Mouse (Mus musculus): Measurements from ENCODE around the gene Exoc2. TPM values are rescaled to one million over a fixed set of nuclear protein-coding genes. Genes with fewer than 3 reads are reported as not detected.
A peak's percentile ranks its signal among the peaks of the same experiment; 100 is the strongest.

Exoc2 gene
- polyA plus RNA-seq, 1 experiment from 2014 or later: 32.2 TPM

GRCm38 (mm10) chr13:30901387-30902041 lies 72.4 kb downstream of the Exoc2 start:
- no peaks in the 10 kb centered on the region for H3K27me3 ChIP-seq
- POLR2A ChIA-PET: no interaction called here
- in situ Hi-C loops (cut with MboI; ENCODE audit: low pct_unique_long_range_greater_than_20kb): no loop called here
- peak; percentile 33 for TF ChIP-seq CTCF (IDR thresholded peaks at IDR 0.05)
- no peak for ATAC-seq
- CTCF ChIA-PET: interaction anchor here (0.9 to 1.3 kb wide), 3 partner anchors 12 to 93 kb away, joined by 3 to 5 read pairs (median 3); no protein-coding TSS in a partner anchor
- no peak for DNase-seq (ENCODE audit: low read depth, low spot score)

- no peak for DNase-seq (ENCODE audit: low read depth, low spot score)
- TF ChIP-seq CTCF (IDR thresholded peaks at IDR 0.05): no peak
- ChIA-PET POLR2A (no interaction called here), CTCF (interaction anchor here (1.1 kb wide), 1 partner anchor 16 kb away, joined by 4 read pairs; no protein-coding TSS in a partner anchor)
- no peak for ATAC-seq
- in situ Hi-C loops (cut with MboI; ENCODE audit: low pct_unique_long_range_greater_than_20kb): loop anchor here (10.0 kb wide), 2 partner anchors 741 to 771 kb away; no protein-coding TSS in a partner anchor
- H3K27me3 ChIP-seq: no peaks in the 10 kb centered on the region
Observed at GRCm38 (mm10) chr13:30894015-30894634, 79.8 kb downstream of the Exoc2 start.

GRCm38 (mm10) chr13:30892315-30892714 lies 81.6 kb downstream of the Exoc2 start:
- ATAC-seq (no peak), DNase-seq (ENCODE audit: low read depth, low spot score) (no peak)
- in situ Hi-C loops (cut with MboI; ENCODE audit: low pct_unique_long_range_greater_than_20kb): loop anchor here (10.0 kb wide), 2 partner anchors 742 to 772 kb away; no protein-coding TSS in a partner anchor
- CTCF ChIA-PET: no interaction called here
- H3K27me3 ChIP-seq: no peaks in the 10 kb centered on the region
- POLR2A ChIA-PET: no interaction called here
- no peak for TF ChIP-seq CTCF (IDR thresholded peaks at IDR 0.05)

GRCm38 (mm10) chr13:30891223-30891622 lies 82.7 kb downstream of the Exoc2 start:
- ChIA-PET POLR2A (no interaction called here), CTCF (no interaction called here)
- no peak for TF ChIP-seq CTCF (IDR thresholded peaks at IDR 0.05)
- ATAC-seq: no peak
- no peak for DNase-seq (ENCODE audit: low read depth, low spot score)
- in situ Hi-C loops (cut with MboI; ENCODE audit: low pct_unique_long_range_greater_than_20kb): loop anchor here (10.0 kb wide), 2 partner anchors 744 to 774 kb away; no protein-coding TSS in a partner anchor
- no peaks in the 10 kb centered on the region for H3K27me3 ChIP-seq

DNA sequence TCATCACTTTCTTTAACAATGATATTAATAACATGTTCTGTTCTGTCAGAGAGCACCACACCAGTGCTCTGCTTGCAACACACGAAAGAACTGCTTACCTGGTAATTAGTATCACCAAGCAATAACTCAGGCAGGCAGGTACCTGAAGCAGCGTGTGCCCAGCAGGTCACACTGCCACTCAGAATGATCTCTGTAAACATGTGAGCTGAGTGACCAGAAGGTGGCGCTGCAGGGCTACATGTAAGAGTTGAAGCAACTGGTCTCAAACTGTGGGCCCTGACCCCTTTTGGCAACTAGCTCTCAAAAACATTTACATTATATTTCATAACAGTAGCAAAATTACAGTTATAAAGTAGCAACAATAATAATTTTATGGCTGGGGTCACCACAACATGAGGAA lies 85.4 kb downstream of the Exoc2 start:
- POLR2A ChIA-PET: no interaction called here
- in situ Hi-C loops (cut with MboI; ENCODE audit: low pct_unique_long_range_greater_than_20kb): loop anchor here (5.0 to 10.0 kb wide), 2 partner anchors 94 to 324 kb away; no protein-coding TSS in a partner anchor
- CTCF ChIA-PET: interaction anchor here (1.0 to 4.9 kb wide), 9 partner anchors 9 to 101 kb away, joined by 3 to 27 read pairs (median 4); no protein-coding TSS in a partner anchor
- no peaks in the 10 kb centered on the region for H3K27me3 ChIP-seq
- peak; percentile 91 for TF ChIP-seq CTCF (IDR thresholded peaks at IDR 0.05)
- ATAC-seq (no peak), DNase-seq (ENCODE audit: low read depth, low spot score) (peak; percentile 6)

DNA sequence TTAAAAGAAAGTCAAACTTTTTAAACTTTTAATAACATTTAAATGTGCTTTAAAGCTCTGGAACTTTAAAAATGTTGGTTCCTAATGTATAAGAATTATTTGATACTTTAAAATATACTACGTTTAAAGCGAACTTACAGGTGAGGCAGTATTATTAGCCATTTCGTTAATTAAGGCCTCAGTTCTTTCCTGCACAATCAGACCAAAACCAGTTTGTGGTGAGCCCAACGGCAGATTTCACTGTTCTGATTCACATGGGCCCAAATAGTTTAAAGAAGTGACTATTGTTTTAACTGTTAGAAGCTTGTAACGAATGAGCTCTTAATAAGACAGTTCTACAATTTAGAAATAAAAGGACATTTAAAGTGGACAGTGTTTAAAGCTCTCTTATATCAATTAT lies 93.6 kb downstream of the Exoc2 start:
- H3K27me3 ChIP-seq: no peaks in the 10 kb centered on the region
- DNase-seq (ENCODE audit: low read depth, low spot score) (no peak), ATAC-seq (no peak)
- in situ Hi-C loops (cut with MboI; ENCODE audit: low pct_unique_long_range_greater_than_20kb): loop anchor here (10.0 kb wide), 1 partner anchor 316 kb away; no protein-coding TSS in a partner anchor
- ChIA-PET POLR2A (interaction anchor here (0.7 kb wide), 1 partner anchor 801 kb away, joined by 3 read pairs; no protein-coding TSS in a partner anchor), CTCF (interaction anchor here (1.0 to 1.2 kb wide), 2 partner anchors 42 to 86 kb away, joined by 3 to 4 read pairs; no protein-coding TSS in a partner anchor)
- TF ChIP-seq CTCF (IDR thresholded peaks at IDR 0.05): no peak

DNA sequence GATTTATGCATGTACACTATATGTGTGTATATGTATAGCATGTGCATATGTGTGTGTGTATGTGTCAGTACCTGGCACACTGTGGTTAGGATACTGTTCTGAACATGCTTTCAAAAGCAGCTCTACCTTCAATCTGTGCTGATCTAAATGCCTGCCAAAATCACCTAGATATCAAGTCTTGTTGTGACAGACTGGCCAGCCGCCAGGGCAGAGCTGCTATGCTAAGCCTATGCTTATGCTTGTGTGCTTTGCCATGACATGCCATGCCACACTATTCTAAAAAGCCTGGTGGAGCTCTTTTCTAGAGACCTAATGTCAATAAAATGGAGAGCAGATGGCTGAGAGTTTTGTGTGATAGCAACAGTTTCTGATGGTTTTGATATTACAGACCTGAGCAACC lies 94.0 kb downstream of the Exoc2 start:
- ATAC-seq (no peak), DNase-seq (ENCODE audit: low read depth, low spot score) (no peak)
- CTCF ChIA-PET: interaction anchor here (1.0 to 1.2 kb wide), 2 partner anchors 42 to 87 kb away, joined by 3 to 4 read pairs; no protein-coding TSS in a partner anchor
- H3K27me3 ChIP-seq: no peaks in the 10 kb centered on the region
- TF ChIP-seq CTCF (IDR thresholded peaks at IDR 0.05): no peak
- in situ Hi-C loops (cut with MboI; ENCODE audit: low pct_unique_long_range_greater_than_20kb): loop anchor here (10.0 kb wide), 1 partner anchor 315 kb away; no protein-coding TSS in a partner anchor
- POLR2A ChIA-PET: interaction anchor here (0.7 kb wide), 1 partner anchor 801 kb away, joined by 3 read pairs; no protein-coding TSS in a partner anchor

GRCm38 (mm10) chr13:30875825-30876224 lies 98.1 kb downstream of the Exoc2 start:
- no peak for ATAC-seq
- CTCF ChIA-PET: no interaction called here
- no peak for TF ChIP-seq CTCF (IDR thresholded peaks at IDR 0.05)
- in situ Hi-C loops (cut with MboI; ENCODE audit: low pct_unique_long_range_greater_than_20kb): no loop called here
- DNase-seq (ENCODE audit: low read depth, low spot score): no peak
- POLR2A ChIA-PET: no interaction called here
- H3K27me3 ChIP-seq: no peaks in the 10 kb centered on the region

GRCm38 (mm10) chr13:30873472-30873871 lies 100.4 kb downstream of the Exoc2 start:
- in situ Hi-C loops (cut with MboI; ENCODE audit: low pct_unique_long_range_greater_than_20kb): no loop called here
- CTCF ChIA-PET: no interaction called here
- no peaks in the 10 kb centered on the region for H3K27me3 ChIP-seq
- ATAC-seq (no peak), DNase-seq (ENCODE audit: low read depth, low spot score) (no peak)
- POLR2A ChIA-PET: no interaction called here
- no peak for TF ChIP-seq CTCF (IDR thresholded peaks at IDR 0.05)

DNA sequence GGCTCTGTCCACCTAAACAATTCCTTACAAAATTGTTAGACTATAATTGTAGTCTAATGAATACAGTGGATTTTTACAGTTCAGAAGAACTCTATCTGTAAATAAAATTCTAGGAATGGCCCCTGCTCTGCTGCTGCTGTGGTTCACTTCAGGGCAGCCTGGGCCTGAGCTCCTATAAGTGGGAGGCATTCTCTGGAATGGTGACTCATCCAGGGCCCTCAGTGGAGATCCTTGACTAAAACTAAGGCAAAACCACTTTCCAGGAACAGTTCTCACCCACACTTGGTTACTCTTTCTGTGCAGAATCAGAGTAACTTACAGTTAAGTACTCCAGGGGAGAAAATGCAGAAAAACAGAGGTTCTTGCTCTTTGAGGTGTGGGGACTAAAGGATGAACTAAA lies 108.4 kb downstream of the Exoc2 start:
- TF ChIP-seq CTCF (IDR thresholded peaks at IDR 0.05): no peak
- peak; percentile 6 for DNase-seq (ENCODE audit: low read depth, low spot score)
- no peak for ATAC-seq
- CTCF ChIA-PET: no interaction called here
- POLR2A ChIA-PET: no interaction called here
- H3K27me3 ChIP-seq: no peaks in the 10 kb centered on the region
- in situ Hi-C loops (cut with MboI; ENCODE audit: low pct_unique_long_range_greater_than_20kb): no loop called here

GRCm38 (mm10) chr13:30864042-30864441 lies 109.9 kb downstream of the Exoc2 start:
- in situ Hi-C loops (cut with MboI; ENCODE audit: low pct_unique_long_range_greater_than_20kb): no loop called here
- CTCF ChIA-PET: no interaction called here
- DNase-seq (ENCODE audit: low read depth, low spot score) (no peak), ATAC-seq (no peak)
- TF ChIP-seq CTCF (IDR thresholded peaks at IDR 0.05): no peak
- H3K27me3 ChIP-seq: no peaks in the 10 kb centered on the region
- POLR2A ChIA-PET: no interaction called here
